Mouse (Mus musculus) kidney, postnatal 36 days (tissue): ENCODE data around the gene Txnip.

Experiments
- DNase-seq, 2 experiments: peaks; one replicate each; pipeline ENCODE4 v3.0.0; 2021 to 2022; ENCODE audit warnings: mixed read lengths in 2 of 2

The Txnip gene

DNA sequence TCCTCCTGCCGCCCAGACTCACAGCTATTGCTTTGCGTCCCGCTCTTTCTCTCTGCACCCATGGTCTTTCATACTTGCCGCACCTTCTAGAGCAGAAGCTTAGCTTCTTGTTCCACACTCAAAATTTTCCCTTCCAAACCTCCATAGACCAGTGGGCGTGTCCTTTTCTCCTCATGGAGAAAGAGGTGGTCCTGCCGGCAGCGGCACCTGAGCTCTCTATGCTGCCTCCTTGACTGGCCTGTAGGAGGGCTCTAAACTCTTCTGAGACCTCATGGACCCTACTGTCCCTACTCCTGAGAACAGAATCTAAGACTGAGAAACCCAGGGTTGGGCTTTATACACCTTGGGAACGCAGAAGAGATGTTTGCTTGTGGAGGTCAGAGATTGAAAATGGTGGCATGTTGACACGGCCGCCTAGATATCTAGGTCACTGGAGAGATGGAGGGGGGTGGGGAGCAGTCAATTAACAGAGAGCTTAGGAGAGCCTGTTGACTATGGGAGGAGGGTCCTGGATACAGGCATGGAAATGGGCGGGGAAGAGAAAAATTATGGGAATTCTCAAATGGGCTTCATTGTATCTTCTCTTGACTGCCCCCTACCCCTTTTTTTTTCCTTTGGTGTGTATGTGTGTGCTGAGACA, 12.3 kb downstream of the Txnip start:
- DNase-seq = peak in 1 of 2 experiments; percentile 17

DNA sequence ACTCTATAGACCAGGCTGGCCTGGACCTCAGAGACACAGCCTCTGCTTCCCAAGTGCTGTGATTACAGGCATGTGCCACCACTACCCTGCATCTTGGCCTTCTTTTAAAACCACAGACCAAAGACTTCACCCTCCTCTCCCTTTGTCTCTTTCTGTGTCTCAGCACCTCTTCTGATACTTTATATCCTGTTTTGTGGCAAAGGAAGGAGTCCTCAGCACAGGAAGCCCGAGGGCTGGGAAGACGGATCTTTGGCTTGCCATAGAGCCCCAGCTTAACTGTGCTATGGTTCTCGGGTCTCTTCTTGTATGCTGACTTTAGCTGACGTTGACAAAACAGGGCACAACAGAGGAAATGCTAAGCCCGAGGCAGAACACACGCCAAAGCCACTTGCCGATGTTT, 12.9 kb downstream of the Txnip start:
- DNase-seq = no peak

DNA sequence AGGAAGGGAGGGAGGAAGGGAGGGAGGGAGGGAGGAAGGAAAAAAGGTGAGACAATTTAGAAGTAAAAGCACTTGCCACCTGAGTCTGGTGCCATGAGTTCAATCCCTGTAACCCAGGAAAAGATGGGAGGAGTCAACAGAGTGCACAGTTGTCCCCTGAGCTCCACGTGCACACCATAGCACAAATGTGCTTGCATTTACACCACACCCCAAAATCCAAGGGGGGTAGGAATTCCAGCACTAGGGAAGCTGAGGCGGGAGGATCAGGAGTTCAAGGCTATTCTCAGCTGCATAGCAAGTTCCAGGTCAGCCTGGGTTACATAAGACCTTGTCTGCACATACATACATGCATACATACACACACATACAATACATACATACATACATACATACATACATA, 13.6 kb downstream of the Txnip start:
- no peak for DNase-seq

DNA sequence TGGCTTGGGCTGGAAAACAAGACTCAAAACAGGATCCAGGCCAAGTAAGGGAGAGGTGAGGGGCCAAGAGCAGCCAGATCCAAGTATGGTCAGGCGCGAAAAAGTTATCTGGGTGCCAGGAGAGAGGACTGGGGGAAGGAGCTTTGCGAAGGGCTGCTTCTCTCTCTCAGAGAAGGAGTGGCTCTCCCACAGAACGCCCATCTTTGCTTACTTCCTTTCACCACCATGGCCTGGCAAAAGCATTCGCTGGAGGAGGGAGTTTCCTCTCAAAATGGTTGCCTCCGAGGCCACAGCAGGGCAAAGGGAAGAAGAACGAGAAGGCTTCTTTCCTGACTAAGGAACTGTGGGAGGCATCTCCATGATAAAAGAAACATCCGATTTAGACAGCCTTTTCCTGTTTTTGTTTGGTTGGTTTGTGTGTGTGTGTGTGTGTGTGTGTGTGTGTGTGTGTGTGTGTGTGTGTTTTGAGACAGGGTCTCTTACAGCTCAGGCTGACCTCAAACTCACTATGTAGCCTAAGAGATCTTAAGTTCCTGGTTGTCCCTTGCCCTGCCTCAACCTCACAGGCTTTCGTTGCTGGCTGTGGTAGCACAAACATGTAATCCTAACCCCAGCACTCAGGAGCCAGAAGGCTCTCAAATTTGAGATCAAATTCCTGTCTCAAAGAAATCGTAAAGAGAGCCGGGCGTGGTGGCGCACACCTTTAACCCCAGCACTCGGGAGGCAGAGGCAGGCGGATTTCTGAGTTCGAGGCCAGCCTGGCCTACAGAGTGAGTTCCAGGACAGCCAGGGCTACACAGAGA, 14.3 kb downstream of the Txnip start:
- DNase-seq = peak; percentile 78 to 81

DNA sequence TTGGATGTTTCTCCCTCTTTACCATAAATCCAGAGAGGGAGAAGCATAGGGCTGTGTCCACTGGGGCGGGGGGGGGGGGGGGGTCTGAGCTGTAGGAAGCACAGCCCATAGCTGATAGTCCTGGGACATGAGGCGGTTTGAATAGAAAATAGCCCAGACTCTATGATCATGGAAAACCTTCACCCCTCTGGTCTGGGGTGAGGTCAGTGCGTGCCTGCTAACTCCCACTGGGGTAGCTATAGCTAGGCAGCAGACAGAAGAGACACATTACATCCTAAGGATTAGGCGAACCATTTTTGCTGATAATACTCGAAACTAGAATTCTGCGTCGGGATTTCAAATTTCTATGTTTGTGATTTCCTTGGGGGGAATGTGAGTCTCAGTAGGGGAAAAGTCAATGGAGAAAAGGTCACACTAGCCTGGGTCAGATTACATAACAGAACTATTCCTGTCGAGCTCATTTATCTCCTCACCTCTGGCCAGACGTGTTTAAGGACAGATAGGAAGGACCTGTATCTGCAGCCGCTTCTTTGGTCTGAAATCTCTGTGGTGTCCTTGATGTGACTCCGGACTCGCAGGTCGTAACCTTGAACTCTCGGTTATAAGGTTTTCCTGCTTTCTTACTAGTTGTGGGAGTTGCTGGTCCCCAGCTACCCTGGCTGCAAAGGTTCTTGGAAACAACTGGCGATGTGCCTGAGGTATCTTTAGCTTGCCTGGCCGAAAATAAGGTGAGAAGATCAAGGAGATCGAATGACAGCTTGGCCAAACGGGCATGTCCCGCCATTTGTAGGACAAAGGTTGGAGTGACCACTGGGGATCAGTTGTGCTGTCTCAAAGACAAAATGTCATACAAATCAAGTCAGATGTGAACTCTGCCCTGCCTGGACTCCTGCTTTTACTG, 16.1 kb downstream of the Txnip start:
- DNase-seq = peak; percentile 62 to 73

DNA sequence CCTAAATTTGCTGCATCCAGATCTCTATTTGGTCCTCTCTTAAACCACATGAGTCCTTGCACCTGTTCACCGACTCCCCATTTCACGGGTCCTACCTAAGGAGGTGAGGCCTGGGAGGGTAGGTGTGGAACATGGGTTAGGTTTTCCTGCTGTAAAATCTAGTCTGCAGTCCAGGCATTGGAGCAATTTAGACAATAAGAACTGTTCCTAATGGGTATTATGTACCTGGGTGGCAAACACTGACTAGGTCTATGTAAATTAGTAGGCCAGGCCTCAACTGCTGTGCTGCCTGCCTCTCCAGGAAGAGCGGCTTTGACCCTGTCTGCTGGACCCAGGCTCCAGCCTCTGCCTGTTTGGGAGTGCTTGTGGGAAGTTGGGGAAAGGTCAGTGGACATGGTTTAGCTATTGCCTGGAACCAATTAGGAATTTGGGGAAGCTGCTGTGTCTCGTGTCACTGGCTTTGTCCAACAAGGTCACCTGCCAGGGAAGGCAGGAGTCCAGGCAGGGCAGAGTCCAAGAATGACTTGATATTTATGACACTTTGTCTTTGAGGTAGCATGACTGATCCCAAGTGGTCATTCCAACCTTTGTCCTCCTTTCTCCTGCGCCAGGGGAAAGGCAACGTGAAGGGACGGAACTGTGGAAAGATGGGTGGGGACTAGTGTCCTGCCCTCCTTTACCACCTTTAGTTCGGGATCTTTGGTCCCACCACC, 17.7 kb downstream of the Txnip start:
- DNase-seq = peak; percentile 84 to 90

DNA sequence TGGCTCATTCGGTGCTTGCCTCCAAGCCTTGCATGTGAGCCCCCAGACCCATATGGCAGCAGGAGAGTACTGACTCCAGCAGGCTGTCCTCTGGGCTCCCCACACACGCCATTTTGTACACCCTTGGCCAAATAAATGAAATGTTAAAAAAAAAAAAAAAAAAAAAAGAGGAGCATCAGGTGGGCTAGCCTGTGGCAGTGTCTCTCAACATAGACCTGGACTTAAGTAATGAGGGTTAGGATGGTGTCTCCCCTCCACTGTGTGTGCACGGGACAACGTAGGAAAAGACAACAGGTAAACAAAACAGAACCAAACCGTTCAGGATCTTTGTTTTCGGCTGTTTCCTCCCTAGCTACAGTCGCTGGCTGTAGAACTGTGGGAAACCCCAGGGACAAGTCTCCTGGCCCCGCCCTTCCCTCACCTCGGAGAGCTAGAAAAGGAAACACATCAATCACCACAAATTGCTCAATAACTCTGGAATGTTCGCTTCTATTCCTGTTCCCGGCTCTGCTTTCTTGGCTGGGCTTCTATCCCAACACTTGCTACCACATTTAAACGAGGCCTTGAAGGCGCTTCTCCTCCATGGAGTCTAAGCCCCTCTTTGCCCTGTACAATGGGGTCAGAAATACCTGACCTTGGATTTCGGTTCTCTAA, 18.4 kb downstream of the Txnip start:
- DNase-seq = peak; percentile 87 to 95

DNA sequence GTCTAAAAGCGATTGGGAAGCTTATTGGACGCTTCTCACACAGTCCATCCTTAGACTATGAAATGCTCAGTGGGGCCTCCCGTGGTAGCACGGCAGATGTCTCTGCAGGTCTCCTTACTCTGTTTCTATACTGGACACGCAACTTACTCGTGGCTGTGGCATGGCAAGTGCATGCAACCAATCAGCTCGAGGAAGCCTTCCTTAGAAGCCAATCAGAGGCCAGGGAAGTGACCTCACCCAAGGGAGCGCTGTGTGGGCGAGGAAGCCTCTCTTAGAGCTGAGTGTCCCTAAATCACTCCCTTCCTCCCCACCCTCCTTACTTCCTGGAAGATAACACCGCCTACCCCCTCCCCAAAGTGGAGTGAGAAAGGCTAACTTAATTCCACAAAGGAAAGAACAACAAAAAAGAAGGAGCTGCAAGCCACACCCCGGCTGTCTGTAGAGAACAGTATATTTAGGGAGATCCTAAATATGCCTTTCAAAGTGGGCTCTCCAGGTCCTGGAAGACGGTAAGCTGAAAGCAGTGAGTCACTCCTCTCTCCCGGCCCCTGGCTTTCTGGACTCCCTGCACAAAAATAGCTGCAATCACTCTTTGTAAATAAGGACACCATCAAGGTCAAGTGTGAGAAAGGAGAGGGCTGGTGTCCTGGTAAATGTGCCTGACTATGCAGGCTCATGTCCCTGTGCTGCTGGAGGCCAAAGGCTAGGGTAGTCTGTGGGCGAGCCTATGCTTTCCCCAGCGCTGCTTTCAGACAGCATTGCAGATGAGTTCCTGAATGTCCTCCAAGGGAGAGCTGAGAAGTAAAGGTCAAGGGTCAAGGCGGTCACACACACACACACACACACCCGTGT, 19.2 kb downstream of the Txnip start, which contains the start of gene Gm16253:
Gm16253 (plus strand) TSS at position 295 of the 852 bp plus-strand sequence.
- peak; percentile 91 to 96 for DNase-seq

DNA sequence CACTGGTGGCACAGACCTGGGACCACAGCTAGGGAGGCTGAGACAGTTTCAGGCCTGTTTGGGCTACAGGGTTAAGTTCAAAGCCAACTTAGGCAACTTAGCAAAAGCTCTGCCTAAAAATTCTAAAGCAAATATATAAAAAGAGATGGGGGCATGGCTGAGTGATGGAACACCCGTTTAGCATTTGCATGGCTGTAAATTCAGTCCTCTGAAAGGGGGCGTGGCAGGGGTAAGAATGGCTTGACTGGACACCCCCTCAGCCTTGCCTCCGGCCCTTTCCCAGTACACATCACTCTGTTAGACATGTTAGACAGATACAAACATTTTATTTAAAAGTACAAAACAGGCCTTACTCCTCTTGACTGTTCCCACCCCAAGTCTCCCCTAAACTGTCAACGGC, 19.8 kb downstream of the Txnip start:
- peak in 1 of 2 experiments; percentile 50 for DNase-seq

DNA sequence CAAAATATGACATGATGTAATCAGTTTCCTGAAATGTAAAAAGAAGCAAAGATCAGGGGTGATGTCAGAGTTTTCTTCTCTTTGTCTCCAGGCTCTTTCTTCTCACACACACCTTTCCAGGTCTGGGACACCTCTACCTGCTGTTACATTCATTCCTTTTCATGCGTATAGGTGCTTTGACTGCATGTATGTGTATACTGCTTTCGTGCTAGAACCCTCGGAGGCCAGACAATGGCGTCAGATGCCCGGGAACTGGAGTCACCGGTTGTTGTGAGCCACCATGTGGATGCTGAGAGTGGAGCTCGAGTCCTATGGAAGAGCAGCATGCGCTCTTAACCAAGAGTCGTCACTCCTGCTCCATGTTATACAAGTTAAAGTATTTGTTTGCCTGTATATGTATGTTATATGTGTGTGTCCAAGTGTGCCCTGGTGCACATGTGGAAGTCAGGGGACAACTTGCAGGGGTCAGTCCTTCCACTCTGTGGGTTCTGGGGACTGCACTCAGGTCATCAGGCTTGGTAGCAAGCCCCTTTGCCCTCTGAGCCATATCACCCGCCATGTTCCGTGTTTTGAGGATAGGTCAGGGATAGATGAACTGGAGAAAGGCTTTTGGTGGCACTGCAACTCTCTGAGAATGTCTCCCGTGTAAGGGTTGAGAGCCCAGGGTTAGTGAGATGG, 20.9 kb downstream of the Txnip start:
- no peak for DNase-seq

DNA sequence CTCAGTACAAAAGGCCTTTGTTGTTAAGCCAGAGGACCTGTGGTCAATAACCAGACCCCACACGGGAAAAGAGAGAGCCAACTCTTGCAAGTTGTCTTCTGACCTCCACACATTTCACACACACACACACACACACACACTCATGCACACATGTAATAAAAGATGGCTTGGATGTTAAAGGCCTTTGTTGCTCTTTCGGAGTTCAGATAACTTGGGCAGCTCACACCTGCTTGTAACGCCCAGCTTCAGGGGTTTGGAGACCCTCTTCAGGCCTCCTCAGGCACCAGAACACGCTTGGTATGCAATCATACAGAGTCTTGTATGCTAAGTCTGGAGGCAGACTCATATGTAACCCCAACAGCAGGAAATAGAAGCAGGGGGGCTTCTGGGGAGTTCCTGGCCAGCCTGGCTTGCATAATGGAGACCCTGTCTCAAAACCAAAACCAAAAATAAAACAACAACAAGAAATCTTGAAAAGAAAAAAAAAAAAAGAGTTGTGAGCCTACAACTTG, 21.5 kb downstream of the Txnip start:
- DNase-seq = no peak

DNA sequence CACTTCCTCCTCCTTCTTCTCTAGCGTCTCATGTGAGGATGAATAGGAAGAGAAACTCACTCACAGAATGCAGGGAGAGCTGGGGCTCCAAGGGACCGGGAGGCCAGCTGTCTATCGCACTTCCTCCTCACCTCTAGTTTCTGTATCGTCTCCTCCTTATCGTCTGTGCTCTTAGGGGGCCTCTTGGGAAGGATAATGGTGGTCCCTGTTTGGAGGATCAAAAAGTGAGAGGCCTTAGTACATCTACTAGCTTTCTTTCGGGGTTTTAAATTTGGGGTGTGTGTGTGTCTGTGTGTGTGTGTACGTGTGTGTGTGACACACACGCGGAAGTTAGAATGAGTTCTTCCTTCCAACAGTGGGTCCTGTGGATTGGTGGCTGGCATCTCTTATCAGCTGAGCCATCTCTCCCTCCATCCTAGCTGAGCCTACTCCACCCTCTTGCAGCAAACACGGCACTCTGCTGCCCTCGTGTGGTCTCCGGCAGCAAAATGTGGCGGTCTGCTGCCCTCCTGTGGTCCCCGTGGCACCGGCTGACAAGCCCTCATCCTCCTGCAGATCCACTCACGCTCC, 22.2 kb downstream of the Txnip start:
- DNase-seq = peak; percentile 89 to 94

DNA sequence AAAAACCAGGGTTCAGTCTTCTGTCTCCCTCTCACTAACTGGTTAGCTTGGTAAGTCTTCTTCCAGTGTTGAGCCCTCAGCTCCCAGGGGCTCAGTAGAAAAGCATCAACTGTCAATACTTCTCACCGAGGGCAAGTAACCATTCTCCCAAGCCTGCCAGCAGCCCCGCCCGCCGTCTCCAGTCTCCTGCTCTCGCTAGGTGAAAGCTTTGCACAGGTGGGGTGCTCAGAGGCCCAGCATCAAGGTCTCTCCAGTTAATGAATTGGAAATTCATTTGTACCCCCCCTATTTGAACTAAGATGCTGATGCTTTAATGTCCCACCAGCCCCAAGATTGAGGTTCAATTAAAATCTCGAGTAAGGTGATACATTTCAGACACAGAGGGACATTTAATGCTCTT, 23.4 kb downstream of the Txnip start:
- DNase-seq = no peak

DNA sequence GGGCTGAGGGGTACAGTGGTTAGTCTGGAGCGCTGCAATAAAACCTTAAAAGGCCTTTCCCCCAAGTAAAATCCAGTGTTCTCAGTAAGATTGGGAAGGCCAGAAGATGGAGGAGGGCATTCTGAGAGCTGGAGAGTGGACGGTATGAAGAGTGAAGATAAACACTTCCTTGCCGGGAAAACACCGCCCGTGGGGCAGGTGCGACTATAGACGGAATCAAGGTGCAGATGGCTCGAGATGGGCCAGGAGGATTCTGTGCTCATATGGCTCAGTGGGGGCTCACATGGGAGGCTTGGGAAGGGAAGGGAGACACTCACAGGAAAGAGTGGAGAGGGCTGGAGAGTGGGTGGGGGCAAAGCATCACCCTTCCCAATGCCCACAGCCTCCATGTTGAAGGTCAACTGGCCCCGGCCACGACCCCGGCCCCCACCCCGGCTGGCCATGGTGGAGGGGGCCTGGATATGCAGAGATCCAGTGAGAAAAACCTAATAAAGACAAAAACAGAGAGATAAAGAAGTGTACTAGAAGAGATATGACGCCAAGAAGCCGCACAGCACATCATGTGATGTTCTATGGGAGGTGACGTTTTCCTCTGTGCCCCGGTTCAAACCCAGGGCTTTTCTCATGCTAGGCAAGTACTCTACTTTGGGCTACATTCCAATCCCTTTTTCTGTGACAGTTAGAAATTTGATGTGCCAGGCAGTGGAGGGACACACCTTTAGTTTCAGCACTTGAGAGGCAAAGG, 24.2 kb downstream of the Txnip start:
- DNase-seq = no peak

DNA sequence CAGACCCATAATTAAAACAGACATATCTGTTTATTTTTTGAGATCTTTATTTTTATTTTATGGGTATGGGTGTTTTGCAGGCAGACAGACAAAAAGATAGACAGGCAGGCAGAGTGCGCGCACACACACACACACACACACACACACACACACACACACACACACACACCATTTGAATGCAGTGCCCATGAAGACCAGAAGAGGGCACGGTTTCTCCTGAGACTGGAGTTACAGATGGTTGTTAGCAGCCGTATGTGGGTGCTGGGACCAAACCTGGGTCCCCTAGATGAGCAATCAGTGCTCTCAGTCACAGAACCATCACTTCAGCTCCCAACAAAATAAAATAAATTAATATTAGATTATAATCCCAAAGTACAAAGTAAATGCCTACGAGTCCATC, 25.6 kb downstream of the Txnip start:
- no peak for DNase-seq

DNA sequence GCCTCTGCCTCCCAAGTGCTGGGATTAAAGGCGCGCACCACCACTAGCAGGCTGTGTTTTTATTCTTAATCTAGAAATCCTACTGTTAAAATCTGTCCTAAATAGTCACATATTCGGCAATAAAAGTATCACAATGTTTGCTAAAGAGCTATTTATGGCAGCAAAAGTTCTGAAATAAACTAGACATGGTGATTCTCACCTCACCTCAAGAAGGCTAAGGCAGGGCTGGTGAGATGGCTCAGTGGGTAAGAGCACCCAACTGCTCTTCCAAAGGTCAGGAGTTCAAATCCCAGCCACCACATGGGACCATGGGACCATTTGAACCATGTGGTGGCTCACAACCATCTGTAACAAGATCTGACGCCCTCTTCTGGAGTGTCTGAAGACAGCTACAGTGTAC, 32.9 kb downstream of the Txnip start:
- DNase-seq = no peak

DNA sequence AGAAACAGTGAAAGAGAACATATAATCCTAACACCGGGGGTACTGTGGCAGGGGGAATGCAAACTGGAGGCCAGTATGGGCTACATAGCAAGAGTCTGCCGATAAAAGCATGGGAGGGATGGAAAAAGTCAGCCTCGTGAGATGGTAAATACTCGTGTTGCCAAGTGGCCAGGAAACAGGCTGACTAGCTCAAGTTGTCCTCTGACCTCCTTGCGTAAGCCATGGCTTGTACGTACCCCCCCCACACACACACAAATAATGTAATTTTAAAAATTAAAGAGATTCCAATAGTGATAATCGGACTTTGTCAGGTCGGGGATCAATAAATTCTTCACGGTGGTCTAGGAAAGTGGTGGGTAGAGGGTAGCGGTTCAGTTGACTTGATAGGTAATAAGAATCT, 35.6 kb downstream of the Txnip start:
- peak; percentile 60 to 70 for DNase-seq

DNA sequence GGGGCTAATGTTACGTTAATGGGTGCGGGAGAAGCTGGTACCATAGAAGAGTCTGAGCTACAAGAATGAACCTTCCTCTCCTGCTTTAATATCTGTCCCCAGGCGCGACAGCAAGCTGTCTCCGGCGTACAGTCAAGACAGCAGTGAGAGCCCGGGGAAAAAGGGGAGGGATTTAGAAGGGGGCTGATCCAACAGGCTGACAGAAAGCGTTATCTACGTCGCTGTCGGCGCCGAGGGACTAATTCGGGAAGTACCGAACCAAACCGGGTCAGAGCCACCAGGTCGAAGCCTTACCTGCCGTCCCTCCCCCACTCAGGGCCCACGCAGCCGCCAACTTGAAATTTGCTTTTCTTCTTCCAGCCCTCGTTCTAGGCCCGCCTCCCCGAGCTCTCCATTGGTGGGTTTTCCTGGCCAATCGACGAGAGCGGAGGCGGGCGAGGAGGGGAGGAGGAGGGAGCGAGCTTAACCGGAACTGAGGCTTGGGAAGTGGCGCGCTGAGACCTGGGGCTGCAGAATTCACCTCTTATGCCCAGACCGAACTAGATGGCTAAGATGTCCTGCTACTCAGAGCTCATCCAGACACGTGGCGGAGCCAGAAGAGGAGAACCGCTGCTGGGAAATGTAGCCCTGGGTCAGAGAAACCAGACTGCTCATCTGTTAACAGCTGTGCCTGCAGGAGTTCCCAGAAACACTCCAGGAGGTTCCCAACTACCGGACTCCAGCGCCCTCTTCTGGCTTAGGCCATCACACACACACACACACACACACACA, 36.2 kb downstream of the Txnip start, which contains the start of gene Polr3gl:
Polr3gl (minus strand) TSS at position 392 of the 771 bp plus-strand sequence.
- peak; percentile 96 to 97 for DNase-seq
